Mouse (Mus musculus) lung, embryonic 15.5 days (tissue): ENCODE measurements around the gene Lsp1. TPM values are rescaled to one million over a fixed set of nuclear protein-coding genes. Genes with fewer than 3 reads are reported as not detected.

Experiments used
- ATAC-seq: fragments of 200-750 bp; cut with Nextera tagmentation; 2 replicates; pipeline ENCODE4 v1.8.0; 2017; ENCODE audit warnings: moderate number of reproducible peaks, borderline replicate concordance; ENCODE audit not compliant: low FRiP score, low TSS enrichment; ENCODE audit errors: extremely low read depth
- H3K27ac ChIP-seq: fragments of 300-500 bp; sonication (generic); 2 replicates; pipeline ENCODE4 v1.5.1; 2015; ENCODE audit warnings: moderate library complexity, mild to moderate bottlenecking, inconsistent platforms
- H3K27me3 ChIP-seq: fragments of 300-500 bp; sonication (generic); 2 replicates; pipeline ENCODE4 v1.6.1; 2015; ENCODE audit warnings: inconsistent platforms
- H3K36me3 ChIP-seq: fragments of 300-500 bp; sonication (generic); 2 replicates; pipeline ENCODE4 v1.6.1; 2015; ENCODE audit warnings: inconsistent platforms
- H3K4me1 ChIP-seq: fragments of 300-500 bp; sonication (generic); 2 replicates; pipeline ENCODE4 v1.6.1; 2015; ENCODE audit warnings: inconsistent platforms
- H3K4me2 ChIP-seq: fragments of 300-500 bp; sonication (generic); 2 replicates; pipeline ENCODE4 v1.6.1; 2015; ENCODE audit warnings: inconsistent platforms, mild to moderate bottlenecking, moderate library complexity
- H3K4me3 ChIP-seq: fragments of 300-500 bp; sonication (generic); 2 replicates; pipeline ENCODE4 v1.5.1; 2015; ENCODE audit warnings: mild to moderate bottlenecking, inconsistent platforms
- H3K9ac ChIP-seq: fragments of 300-500 bp; sonication (generic); 2 replicates; pipeline ENCODE4 v1.6.1; 2015; ENCODE audit warnings: inconsistent platforms
- H3K9me3 ChIP-seq: fragments of 300-500 bp; sonication (generic); 2 replicates; pipeline ENCODE4 v1.6.1; 2016; ENCODE audit warnings: inconsistent platforms
- WGBS: fragments of 180-500 bp; shearing (Covaris S2); methylation state at CpG from one replicate; pipeline ENCODE4 v1.1.7; 2015; 5-methylcytosine and 5-hydroxymethylcytosine counted together
- polyA plus RNA-seq: library from polyadenylated mRNA; unstranded; fragments of >200 nt; fragmentation: Nextera tagmentation; extraction: Ambion mirVana; gene quantifications from 2 replicates; pipeline ENCODE4 v1.2.1, GENCODE M21; 2015

Gene Lsp1
- polyA plus RNA-seq, 1 experiment from 2014 or later: 130 TPM

DNA sequence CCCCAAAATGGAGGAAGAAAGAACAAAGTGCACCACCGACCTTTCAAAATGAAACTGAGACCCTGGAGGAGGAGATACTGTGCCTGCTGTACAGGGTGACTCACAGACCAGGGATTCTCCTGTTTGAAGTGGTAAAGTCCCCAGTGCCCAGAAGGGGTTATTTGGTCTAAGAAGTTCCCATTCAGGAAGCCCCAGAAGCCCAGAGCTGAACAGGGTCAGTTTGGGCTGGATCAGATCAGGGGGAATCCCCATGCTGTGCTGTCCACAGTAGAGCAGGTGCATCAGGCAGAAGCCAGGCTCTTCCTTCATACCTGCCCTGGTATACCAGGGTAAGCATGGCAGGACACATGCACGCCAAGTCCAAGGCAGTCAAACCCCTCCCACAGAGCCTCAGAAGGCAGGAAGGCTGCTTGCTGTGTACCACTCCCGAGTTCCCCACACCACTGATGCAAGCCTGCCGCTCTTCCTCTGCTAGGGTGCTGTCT lies 2.0 kb downstream of the Lsp1 start:
- no peak for ATAC-seq
- Histone ChIP-seq H3K4me2 (no peak overlapping the region), H3K36me3 (no peaks in the 10 kb centered on the region), H3K27ac (no peak overlapping the region), H3K9ac (no peak overlapping the region), H3K9me3 (no peaks in the 10 kb centered on the region), H3K27me3 (no peaks in the 10 kb centered on the region), H3K4me3 (no peak overlapping the region), H3K4me1 (peaks cover 27% of the 10 kb centered on the region)
- WGBS: 72% methylated on average over 4 of the region's 4 CpGs

DNA sequence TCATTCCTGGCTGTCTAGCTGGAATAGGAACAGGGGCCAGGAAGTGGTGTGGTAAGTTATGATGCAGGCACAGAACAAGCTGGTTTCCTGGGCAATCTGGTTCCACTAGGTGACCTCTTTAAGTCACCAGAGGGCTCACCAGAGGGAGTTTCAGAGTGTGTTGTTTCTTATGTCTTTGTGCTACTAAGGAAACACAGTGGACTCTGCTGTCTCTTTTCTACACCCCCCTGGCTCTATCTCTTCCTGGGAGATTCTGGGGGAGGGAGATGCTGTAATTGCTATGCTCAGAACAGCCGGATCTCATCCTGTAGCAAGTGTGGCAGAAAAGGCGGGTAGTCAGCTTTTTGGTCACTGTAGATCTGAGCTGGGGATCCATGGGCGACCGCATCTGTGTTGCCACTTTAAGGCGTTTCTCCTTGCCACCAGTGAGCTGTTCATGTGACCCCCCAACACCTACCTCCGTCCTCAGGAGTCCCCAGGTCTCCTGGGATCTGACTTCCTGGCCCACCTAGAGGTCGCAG lies 9.6 kb downstream of the Lsp1 start:
- H3K36me3 ChIP-seq: no peaks in the 10 kb centered on the region
- H3K27me3 ChIP-seq: no peaks in the 10 kb centered on the region
- H3K4me1 ChIP-seq: peaks cover 38% of the 10 kb centered on the region
- H3K4me3 ChIP-seq: no peak overlapping the region
- no peaks in the 10 kb centered on the region for H3K9me3 ChIP-seq
- WGBS: 47% methylated on average over 7 of the region's 7 CpGs
- peak overlapping the region; percentile 89 for H3K27ac ChIP-seq
- peak; percentile 27; the same call in 1 of the 2 replicates for ATAC-seq
- H3K9ac ChIP-seq: no peak overlapping the region
- no peak overlapping the region for H3K4me2 ChIP-seq

DNA sequence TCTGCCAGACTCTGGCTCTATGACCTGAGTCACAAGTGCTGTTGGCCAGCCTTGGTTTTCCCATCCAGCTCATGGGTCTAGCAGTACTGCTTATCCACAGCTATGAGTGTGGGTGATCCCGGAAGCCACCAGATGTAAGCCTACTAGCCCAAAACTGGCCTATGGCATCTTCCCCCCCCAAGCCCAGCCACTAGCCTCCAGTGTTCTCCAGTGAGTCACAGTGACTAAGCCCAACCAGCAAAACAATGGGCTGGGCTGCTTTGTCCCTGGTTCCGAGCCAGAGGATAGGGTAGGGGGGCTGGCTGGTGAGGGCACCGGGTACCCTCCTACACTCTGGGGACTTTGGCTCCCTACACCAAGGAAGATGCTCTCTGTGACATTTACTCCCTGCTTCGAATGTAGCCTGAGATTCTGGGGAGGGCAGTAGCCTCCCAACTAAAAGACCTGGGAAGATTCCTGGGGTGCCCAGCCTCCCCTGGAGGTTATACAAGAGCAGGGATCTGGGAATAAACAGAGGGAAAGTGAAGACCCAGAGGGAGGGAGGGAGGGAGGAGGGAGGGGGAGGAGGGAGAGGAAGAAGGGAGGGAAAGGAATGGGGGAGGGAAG lies 10.3 kb downstream of the Lsp1 start:
- no peak overlapping the region for H3K9ac ChIP-seq
- peak overlapping the region; percentile 54; the same call in 1 of the 2 replicates for H3K4me2 ChIP-seq
- H3K27ac ChIP-seq: peak overlapping the region; percentile 89
- no peaks in the 10 kb centered on the region for H3K36me3 ChIP-seq
- peak; percentile 68 for ATAC-seq
- no peak overlapping the region for H3K4me3 ChIP-seq
- H3K9me3 ChIP-seq: no peaks in the 10 kb centered on the region
- peaks cover 38% of the 10 kb centered on the region for H3K4me1 ChIP-seq
- H3K27me3 ChIP-seq: no peaks in the 10 kb centered on the region
- 16% methylated on average over 4 of the region's 4 CpGs for WGBS

DNA sequence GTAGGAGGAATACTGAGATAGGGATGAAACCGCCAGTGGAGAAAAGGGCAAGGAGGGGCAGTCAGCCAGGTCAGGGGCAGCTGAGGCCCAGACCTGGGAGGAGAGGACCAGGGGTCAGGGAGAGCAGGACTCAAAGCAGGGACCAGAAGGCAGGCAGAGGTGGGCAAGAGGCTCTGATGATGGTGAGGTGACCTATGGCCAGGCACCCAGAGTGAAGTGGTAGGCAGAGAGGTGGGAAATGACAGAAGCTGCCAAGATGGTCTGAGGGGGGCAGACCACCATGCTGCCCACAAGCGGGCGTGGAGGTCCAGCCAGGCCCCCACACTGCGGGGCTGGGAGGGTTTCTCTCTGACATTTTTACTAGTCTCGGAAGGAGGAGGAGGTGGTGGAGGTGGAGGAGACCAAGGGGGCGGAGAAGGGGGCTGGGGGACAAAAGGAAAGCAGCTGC lies 10.8 kb downstream of the Lsp1 start:
- 40% methylated on average over 6 of the region's 6 CpGs for WGBS
- no peaks in the 10 kb centered on the region for H3K9me3 ChIP-seq
- H3K9ac ChIP-seq: peak overlapping the region; percentile 16; the same call in 1 of the 2 replicates
- no peaks in the 10 kb centered on the region for H3K27me3 ChIP-seq
- H3K4me2 ChIP-seq: peak overlapping the region; percentile 54
- H3K4me1 ChIP-seq: peaks cover 38% of the 10 kb centered on the region
- H3K27ac ChIP-seq: peak overlapping the region; percentile 89
- ATAC-seq: peak; percentile 6; the same call in 1 of the 2 replicates
- H3K36me3 ChIP-seq: no peaks in the 10 kb centered on the region
- H3K4me3 ChIP-seq: peak overlapping the region; percentile 22

DNA sequence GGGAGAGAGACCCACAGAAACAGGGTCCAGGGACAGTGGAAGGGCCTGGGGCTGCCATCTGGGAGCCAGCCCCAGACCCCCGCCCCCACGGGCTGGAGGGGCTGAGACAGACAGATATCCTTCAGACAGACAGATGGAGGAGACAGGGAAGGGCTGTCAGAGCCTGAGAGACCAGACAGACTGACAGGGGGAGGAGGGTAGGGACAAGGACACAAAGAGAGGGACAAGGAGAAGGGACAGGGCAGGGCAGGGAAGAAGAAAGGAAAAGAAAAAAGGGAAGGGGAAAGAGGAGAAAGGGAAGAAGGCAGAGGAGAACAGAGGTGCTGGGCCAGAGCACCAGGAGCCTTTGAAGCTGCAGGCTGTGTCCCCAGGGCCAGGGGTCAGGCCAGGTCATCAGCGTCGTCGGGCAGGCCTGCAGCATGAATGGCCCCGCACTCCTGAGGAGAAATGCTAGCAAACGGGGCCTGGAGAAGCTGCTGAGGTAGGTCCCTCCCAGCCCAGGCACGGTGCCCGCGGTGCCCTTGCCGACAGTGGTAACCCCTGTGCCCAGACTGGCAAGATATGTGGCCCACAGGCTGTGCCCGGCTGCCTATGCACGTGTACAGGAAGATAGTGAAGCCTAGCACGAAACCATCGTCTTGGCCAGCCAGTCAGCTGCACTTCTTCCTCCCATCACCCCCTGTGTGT lies 11.4 kb downstream of the Lsp1 start:
- peak; percentile 7; the same call in 1 of the 2 replicates for ATAC-seq
- Histone ChIP-seq H3K27me3 (no peaks in the 10 kb centered on the region), H3K4me3 (peak overlapping the region; percentile 22), H3K4me2 (peak overlapping the region; percentile 54), H3K4me1 (peaks cover 43% of the 10 kb centered on the region), H3K36me3 (no peaks in the 10 kb centered on the region), H3K27ac (peak overlapping the region; percentile 89), H3K9ac (peak overlapping the region; percentile 16), H3K9me3 (no peaks in the 10 kb centered on the region)
- WGBS: 35% methylated on average over 15 of the region's 15 CpGs

DNA sequence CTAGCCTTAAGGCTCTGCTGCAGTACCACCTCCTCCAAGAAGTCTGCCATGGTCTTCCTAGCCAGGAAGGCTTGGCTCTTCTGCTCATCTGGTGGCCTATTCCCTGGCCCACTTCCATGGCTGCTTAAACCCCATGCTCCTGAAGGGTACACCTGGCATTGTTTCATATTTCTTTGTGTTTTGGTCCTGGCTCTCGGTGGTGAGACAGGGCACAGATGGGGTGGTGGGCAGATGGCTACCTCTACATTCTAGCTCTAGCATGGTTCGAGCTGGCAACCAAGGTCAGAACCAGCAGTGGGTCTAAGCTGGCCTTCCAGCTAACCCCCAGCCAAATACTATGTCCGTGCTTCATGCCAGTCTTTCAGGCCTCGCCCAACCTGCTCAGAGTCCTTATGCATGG lies 12.3 kb downstream of the Lsp1 start:
- no peaks in the 10 kb centered on the region for H3K36me3 ChIP-seq
- H3K9ac ChIP-seq: no peak overlapping the region
- peak overlapping the region; percentile 54 for H3K4me2 ChIP-seq
- 87% methylated on average over 4 of the region's 4 CpGs for WGBS
- H3K4me3 ChIP-seq: peak overlapping the region; percentile 22
- H3K27me3 ChIP-seq: no peaks in the 10 kb centered on the region
- H3K9me3 ChIP-seq: no peaks in the 10 kb centered on the region
- peak overlapping the region; percentile 89 for H3K27ac ChIP-seq
- H3K4me1 ChIP-seq: peaks cover 44% of the 10 kb centered on the region
- ATAC-seq: no peak

DNA sequence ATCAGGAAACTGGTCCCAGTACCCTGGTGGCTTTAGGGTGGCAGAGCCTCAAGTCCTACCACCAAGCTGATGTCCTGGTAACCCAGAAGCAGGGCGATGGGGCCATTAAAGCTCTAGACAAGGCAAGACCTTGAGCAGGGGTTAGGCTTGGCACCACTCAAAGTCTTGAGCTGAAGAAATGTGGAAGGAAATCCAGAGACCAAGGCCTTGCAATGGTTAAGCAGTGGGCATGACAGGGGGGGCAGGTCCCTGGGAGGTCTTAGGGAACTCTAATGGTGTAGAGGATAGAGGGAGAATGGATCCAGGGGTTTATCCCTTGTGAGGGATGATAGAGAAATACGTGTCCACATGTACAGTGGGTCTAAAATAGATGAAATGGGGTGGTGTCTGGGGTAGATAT lies 12.9 kb downstream of the Lsp1 start:
- H3K27ac ChIP-seq: peak overlapping the region; percentile 89
- H3K4me3 ChIP-seq: peak overlapping the region; percentile 22
- no peaks in the 10 kb centered on the region for H3K36me3 ChIP-seq
- no peak for ATAC-seq
- H3K9ac ChIP-seq: no peak overlapping the region
- 87% methylated on average over 2 of the region's 2 CpGs for WGBS
- no peaks in the 10 kb centered on the region for H3K27me3 ChIP-seq
- H3K9me3 ChIP-seq: no peaks in the 10 kb centered on the region
- H3K4me1 ChIP-seq: peaks cover 44% of the 10 kb centered on the region
- H3K4me2 ChIP-seq: peak overlapping the region; percentile 54

DNA sequence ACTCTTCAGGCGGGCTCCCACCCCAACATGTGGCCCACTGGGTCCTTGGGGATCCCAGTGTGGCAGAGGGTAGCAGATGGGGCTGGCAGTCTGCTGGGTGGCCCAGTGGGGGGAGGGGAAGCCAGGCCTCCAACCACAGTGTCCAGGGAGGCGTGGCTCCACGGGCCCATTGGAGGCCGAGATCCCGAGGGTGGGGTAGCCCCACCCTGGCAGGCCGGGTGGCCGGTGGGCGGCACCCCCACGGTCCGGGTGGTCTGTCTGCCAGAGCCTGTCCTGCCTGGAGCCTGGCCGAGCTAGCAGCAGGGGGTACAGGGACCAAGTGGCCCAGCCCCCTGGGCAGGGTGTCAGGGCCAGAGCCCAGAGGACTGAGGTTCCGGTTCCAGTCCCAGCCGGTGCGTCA lies 14.2 kb downstream of the Lsp1 start:
- 53% methylated on average over 14 of the region's 14 CpGs for WGBS
- Histone ChIP-seq H3K4me3 (peak overlapping the region; percentile 38), H3K36me3 (no peaks in the 10 kb centered on the region), H3K27ac (peak overlapping the region; percentile 89), H3K9me3 (no peaks in the 10 kb centered on the region), H3K4me2 (peak overlapping the region; percentile 54), H3K27me3 (no peaks in the 10 kb centered on the region), H3K9ac (peak overlapping the region; percentile 44), H3K4me1 (peaks cover 44% of the 10 kb centered on the region)
- ATAC-seq: peak; percentile 51; the same call in 1 of the 2 replicates

DNA sequence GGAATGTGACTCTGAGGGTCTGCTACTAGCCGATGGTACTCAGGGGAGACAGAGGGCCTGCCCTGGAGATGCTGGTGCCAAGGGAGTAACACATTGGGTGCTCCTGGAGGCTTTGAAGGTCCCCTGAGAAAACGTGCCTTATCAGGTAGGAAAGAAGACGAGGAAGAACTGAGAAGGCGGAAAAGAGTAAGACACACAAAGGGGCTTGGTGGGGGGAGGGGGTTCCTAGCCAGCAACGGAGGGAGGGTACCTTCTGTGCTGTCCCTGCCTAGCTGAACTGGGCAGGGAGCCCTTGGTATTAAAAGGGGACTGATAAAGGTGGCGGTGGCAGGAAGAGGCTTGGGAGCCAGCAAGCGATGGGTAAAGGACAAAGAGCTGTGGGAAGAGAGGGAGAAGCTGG lies 15.0 kb downstream of the Lsp1 start:
- no peak for ATAC-seq
- no peaks in the 10 kb centered on the region for H3K9me3 ChIP-seq
- peak overlapping the region; percentile 44 for H3K9ac ChIP-seq
- no peaks in the 10 kb centered on the region for H3K27me3 ChIP-seq
- 38% methylated on average over 7 of the region's 7 CpGs for WGBS
- H3K4me2 ChIP-seq: peak overlapping the region; percentile 54
- peaks cover 47% of the 10 kb centered on the region for H3K4me1 ChIP-seq
- peak overlapping the region; percentile 89 for H3K27ac ChIP-seq
- no peaks in the 10 kb centered on the region for H3K36me3 ChIP-seq
- peak overlapping the region; percentile 38 for H3K4me3 ChIP-seq

DNA sequence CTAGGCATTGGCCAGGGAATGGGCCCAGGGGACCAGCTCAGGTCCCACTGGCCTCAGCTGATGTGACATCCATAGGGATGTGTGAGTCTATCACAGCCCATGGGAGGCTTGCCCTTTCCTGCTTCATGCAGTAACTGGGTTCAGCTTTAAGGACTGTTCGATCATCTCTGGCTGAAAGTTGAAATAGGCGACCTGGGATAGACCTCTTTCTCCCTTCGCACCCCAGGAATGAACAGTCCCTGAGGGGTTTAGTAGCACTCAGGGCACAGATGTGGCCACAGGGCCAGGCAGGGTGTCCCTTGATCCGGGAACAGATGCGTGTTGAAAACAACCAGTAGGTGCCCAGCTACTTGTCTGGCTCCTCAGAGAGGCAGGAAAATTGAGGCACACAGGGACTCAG lies 15.7 kb downstream of the Lsp1 start:
- no peaks in the 10 kb centered on the region for H3K36me3 ChIP-seq
- whole genome bisulfite sequencing: 80% methylated on average over 5 of the region's 5 CpGs
- peak overlapping the region; percentile 54 for H3K4me2 ChIP-seq
- peaks cover 48% of the 10 kb centered on the region for H3K4me1 ChIP-seq
- H3K9me3 ChIP-seq: no peaks in the 10 kb centered on the region
- peak overlapping the region; percentile 44 for H3K9ac ChIP-seq
- peak overlapping the region; percentile 38 for H3K4me3 ChIP-seq
- H3K27me3 ChIP-seq: no peaks in the 10 kb centered on the region
- H3K27ac ChIP-seq: peak overlapping the region; percentile 89
- no peak for ATAC-seq

DNA sequence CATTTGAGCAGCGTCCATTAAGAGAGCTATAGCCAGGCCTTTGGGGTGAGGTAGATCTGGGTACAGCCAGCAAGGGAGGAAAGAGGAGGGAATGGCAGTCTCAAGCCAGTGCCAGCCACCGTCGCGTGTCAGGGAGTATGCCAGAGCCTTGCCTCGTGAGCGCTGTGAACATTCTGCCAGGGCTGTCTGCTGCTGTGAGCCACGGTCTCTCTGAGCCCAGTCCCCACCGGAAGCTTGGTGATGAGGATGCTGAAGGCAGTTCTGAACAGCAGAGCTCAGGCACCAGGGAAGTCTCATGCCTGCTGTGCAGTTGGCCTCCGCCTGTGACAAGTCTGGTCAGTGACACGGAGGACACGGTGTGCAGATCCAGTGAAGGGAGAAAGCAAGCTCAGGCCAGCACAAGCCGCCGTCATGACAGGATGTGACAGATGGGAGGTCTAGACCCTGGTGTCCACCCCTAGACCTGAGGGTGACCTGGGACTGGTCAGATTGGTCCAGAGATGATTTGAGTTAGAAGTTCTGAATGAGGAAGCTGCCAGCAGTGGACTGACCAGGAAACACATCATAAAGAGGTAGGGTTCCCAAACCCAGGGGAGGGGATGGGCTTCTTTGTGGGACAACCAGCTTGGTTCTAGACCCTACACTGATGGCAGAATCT lies 16.3 kb downstream of the Lsp1 start:
- peak overlapping the region; percentile 54 for H3K4me2 ChIP-seq
- H3K4me1 ChIP-seq: peaks cover 48% of the 10 kb centered on the region
- no peaks in the 10 kb centered on the region for H3K36me3 ChIP-seq
- H3K27ac ChIP-seq: peak overlapping the region; percentile 89
- peak overlapping the region; percentile 44 for H3K9ac ChIP-seq
- no peak for ATAC-seq
- H3K27me3 ChIP-seq: no peaks in the 10 kb centered on the region
- peak overlapping the region; percentile 38 for H3K4me3 ChIP-seq
- WGBS: 66% methylated on average over 13 of the region's 13 CpGs
- no peaks in the 10 kb centered on the region for H3K9me3 ChIP-seq
